In genomic region chr9:108661677-108662612, GRCm38 (mm10) we compare ENCODE assay signal across 8 mouse cellular contexts. TPM values are rescaled to one million over a fixed set of nuclear protein-coding genes. Genes with fewer than 3 reads are reported as not detected.
DNase-seq lines count a peak whose midpoint lies in the region; ATAC-seq and TF ChIP-seq lines count a peak whose summit lies in the region.

TSS of gene Slc25a20 (plus strand) at chr9:108662088.

- H3K4me3 ChIP-seq in bone marrow macrophage, adult 2 months (ENCODE audit: insufficient read depth, low read length), result peak within 1 kb of the TSS; percentile 98
- H3K4me3 ChIP-seq in heart, embryonic 10.5 days, result peak within 1 kb of the TSS; percentile 88
- H3K4me3 ChIP-seq in kidney, embryonic 16.5 days (ENCODE audit: low read length), result peak within 1 kb of the TSS; percentile 78
- peak within 1 kb of the TSS; percentile 99 for H3K4me3 ChIP-seq in liver, adult 2 months (ENCODE audit: insufficient read depth, low read depth, low read length)
- peak within 1 kb of the TSS; percentile 38 for H3K4me3 ChIP-seq in myocyte

- H3K4me2 ChIP-seq in kidney, embryonic 16.5 days (replicated peaks; ENCODE audit: low read depth, low read length), result peak within 1 kb of the TSS; percentile 74
- H3K4me2 ChIP-seq in myocyte (ENCODE audit: low read depth), result peak within 1 kb of the TSS; percentile 86

- DNase-seq in A20 (ENCODE audit: low read depth, low spot score), result peak; percentile 92
- peak; percentile 95 for DNase-seq in heart, embryonic 10.5 days (ENCODE audit: low spot score)
- peak; percentile 87 for DNase-seq in liver, adult 2 months (ENCODE audit: extremely low read depth, low read depth, low spot score)
- peak; percentile 88 for DNase-seq in splenic B cell, adult 2 months (ENCODE audit: low read depth, low spot score)

- TF ChIP-seq CTCF in bone marrow macrophage, adult 2 months (IDR thresholded peaks at IDR 0.05; ENCODE audit: low read depth, low read length), result no peak
- no peak for TF ChIP-seq CTCF in liver, adult 2 months (IDR thresholded peaks at IDR 0.05; ENCODE audit: low read depth, low read length)

- H3K27me3 ChIP-seq in heart, embryonic 10.5 days (ENCODE audit: insufficient read depth, poor library complexity, severe bottlenecking), result no peaks in the 10 kb centered on the region
- H3K27me3 ChIP-seq in kidney, embryonic 16.5 days (ENCODE audit: insufficient read depth, low read length), result no peaks in the 10 kb centered on the region
- no peaks in the 10 kb centered on the region for H3K27me3 ChIP-seq in liver, adult 2 months (ENCODE audit: control insufficient read depth, insufficient read depth, low read length)
- H3K27me3 ChIP-seq in myocyte (ENCODE audit: control insufficient read depth, insufficient read depth, insufficient read length), result no peaks in the 10 kb centered on the region
- H3K27me3 ChIP-seq in splenic B cell, adult 2 months (ENCODE audit: control insufficient read depth, insufficient read depth, low read length, poor library complexity, severe bottlenecking), result no peaks in the 10 kb centered on the region

- ATAC-seq in erythroblast, adult 5-6 weeks (replicated peaks; ENCODE audit: low FRiP score, poor library complexity, severe bottlenecking), result peak; percentile 99
- peak; percentile 96 for ATAC-seq in kidney, embryonic 16.5 days (ENCODE audit: low FRiP score, low TSS enrichment)

- 0 out of 2 replicates have a peak, but pooled peaks cover 3% of the 10 kb centered on the region for H3K36me3 ChIP-seq in heart, embryonic 10.5 days
- H3K36me3 ChIP-seq in kidney, embryonic 16.5 days (ENCODE audit: insufficient read depth, low read length), result no peaks in the 10 kb centered on the region
- H3K36me3 ChIP-seq in liver, adult 2 months (ENCODE audit: control insufficient read depth, insufficient read depth, low read length), result peaks cover 4% of the 10 kb centered on the region
- H3K36me3 ChIP-seq in myocyte (ENCODE audit: control insufficient read depth, insufficient read depth), result no peaks in the 10 kb centered on the region
- no peaks in the 10 kb centered on the region for H3K36me3 ChIP-seq in splenic B cell, adult 2 months (ENCODE audit: control insufficient read depth, insufficient read depth, low read length, poor library complexity, severe bottlenecking)

- 4% methylated on average over 33 of the region's 37 CpGs for WGBS in heart, embryonic 10.5 days
- 3% methylated on average over 31 of the region's 37 CpGs for WGBS in kidney, embryonic 16.5 days
- 4% methylated on average over 36 of the region's 37 CpGs for WGBS in liver, adult 2 months

- H3K79me2 ChIP-seq in liver, adult 2 months (ENCODE audit: control insufficient read depth, insufficient read depth, low read length), result peaks cover 4% of the 10 kb centered on the region; the same call in 1 of the 2 replicates
- no peaks in the 10 kb centered on the region for H3K79me2 ChIP-seq in myocyte (ENCODE audit: control insufficient read depth, insufficient read depth)

- H3K4me1 ChIP-seq in bone marrow macrophage, adult 2 months (ENCODE audit: control insufficient read depth, insufficient read depth, low read length), result peaks cover 4% of the 10 kb centered on the region
- H3K4me1 ChIP-seq in heart, embryonic 10.5 days, result peaks cover 14% of the 10 kb centered on the region
- H3K4me1 ChIP-seq in kidney, embryonic 16.5 days (ENCODE audit: insufficient read depth, low read length), result peaks cover 9% of the 10 kb centered on the region
- peaks cover 2% of the 10 kb centered on the region; the same call in 1 of the 2 replicates for H3K4me1 ChIP-seq in liver, adult 2 months (ENCODE audit: control insufficient read depth, insufficient read depth, low read length)

- H3K27ac ChIP-seq in bone marrow macrophage, adult 2 months (ENCODE audit: insufficient read depth, low read depth, low read length), result no peak within 1 kb of the TSS
- peak within 1 kb of the TSS; percentile 89 for H3K27ac ChIP-seq in heart, embryonic 10.5 days
- H3K27ac ChIP-seq in kidney, embryonic 16.5 days (ENCODE audit: low read length), result peak within 1 kb of the TSS; percentile 59; the same call in 1 of the 2 replicates
- peak within 1 kb of the TSS; percentile 92 for H3K27ac ChIP-seq in liver, adult 2 months (replicated peaks; ENCODE audit: insufficient read depth, low read depth, low read length)

- peak within 1 kb of the TSS; percentile 1 for H3ac ChIP-seq in myocyte (ENCODE audit: control insufficient read depth, insufficient read length)

- H3K9ac ChIP-seq in kidney, embryonic 16.5 days (replicated peaks; ENCODE audit: low read length), result peak within 1 kb of the TSS; percentile 72
- peak within 1 kb of the TSS; percentile 97 for H3K9ac ChIP-seq in liver, adult 2 months (ENCODE audit: low read depth, low read length)

- no peak for TF ChIP-seq POLR2A in bone marrow macrophage, adult 2 months (IDR thresholded peaks at IDR 0.05; ENCODE audit: borderline replicate concordance, low read depth, low read length)
- TF ChIP-seq POLR2A in liver, adult 2 months (IDR thresholded peaks at IDR 0.05; ENCODE audit: extremely low read depth, insufficient read depth, low read length), result peak; percentile 64; the same call in 1 of the 2 replicates
- peak; percentile 18 for TF ChIP-seq POLR2A in myocyte (IDR thresholded peaks at IDR 0.05; ENCODE audit: insufficient read length, low read depth)

- no peaks in the 10 kb centered on the region for H3K9me3 ChIP-seq in heart, embryonic 10.5 days
- no peaks in the 10 kb centered on the region for H3K9me3 ChIP-seq in kidney, embryonic 16.5 days (ENCODE audit: low read length)

TF ChIP-seq in myocyte, 11 proteins besides CTCF, POLR2A, EP300 and RAD21:
- no peak for TF ChIP-seq CEBPB (IDR thresholded peaks at IDR 0.05; ENCODE audit: insufficient read depth, poor library complexity, severe bottlenecking)
- TF ChIP-seq E2F4 (IDR thresholded peaks at IDR 0.05; ENCODE audit: insufficient read depth), result no peak
- TF ChIP-seq USF1 (IDR thresholded peaks at IDR 0.05; ENCODE audit: low read depth), result no peak
- no peak for TF ChIP-seq TCF12 (IDR thresholded peaks at IDR 0.05; ENCODE audit: insufficient read depth, poor library complexity, severe bottlenecking)
- TF ChIP-seq POLR2AphosphoS2 (IDR thresholded peaks at IDR 0.05; ENCODE audit: insufficient read length, low read depth), result no peak
- TF ChIP-seq MYOD1 (IDR thresholded peaks at IDR 0.05; ENCODE audit: control insufficient read depth in 1 of 3, insufficient read length in 2 of 3, low read depth in 2 of 3), result no peak
- no peak for TF ChIP-seq MYOG (IDR thresholded peaks at IDR 0.05; ENCODE audit: control insufficient read depth in 1 of 3, insufficient read depth in 1 of 3, insufficient read length in 2 of 3, low read depth in 2 of 3)
- no peak for TF ChIP-seq TCF3 (IDR thresholded peaks at IDR 0.05; ENCODE audit: insufficient read length, low read depth)
- no peak for TF ChIP-seq SRF (IDR thresholded peaks at IDR 0.05; ENCODE audit: control insufficient read depth, insufficient read length, low read depth)
- TF ChIP-seq REST (IDR thresholded peaks at IDR 0.05; ENCODE audit: insufficient read depth, insufficient read length), result no peak
- TF ChIP-seq MAX (IDR thresholded peaks at IDR 0.05; ENCODE audit: low read depth), result no peak

RNA-seq across cellular contexts. Expression of gene Slc25a20, which starts in this region (rescaled TPM):
- 28.5 and 29.9 TPM in 2 replicates for polyA plus RNA-seq in bone marrow macrophage, adult 2 months (2012; ENCODE audit: insufficient read depth, insufficient read length, missing spikeins)
- 4.2 and 6.5 TPM in 2 replicates for total RNA-seq in erythroblast, adult 5-6 weeks (2015; ENCODE audit: low replicate concordance)
- 2.2 and 4.9 TPM in 2 replicates for total RNA-seq in erythroblast, adult 5-6 weeks (2017; ENCODE audit: low replicate concordance)
- polyA plus RNA-seq in heart, embryonic 10.5 days (2016; fragmentation: Nextera tagmentation; extraction: Ambion mirVana), result 53.0 and 53.7 TPM in 2 replicates
- 60.4 and 61.7 TPM in 2 replicates for polyA plus RNA-seq in kidney, embryonic 16.5 days (2015; fragmentation: Nextera tagmentation; extraction: Ambion mirVana)
- total RNA-seq in liver, adult 2 months (2014; rRNA removed), result 96.4 and 118 TPM in 2 replicates
- 52.5 and 70.6 TPM in 2 replicates for polyA plus RNA-seq in liver, adult 2 months (2012; rRNA removed)
- 27.7 TPM for polyA plus RNA-seq in myocyte (2012; fragmentation: generic; extraction: Trizol)

Comparison
In these comparisons a context has a peak if more than half of its experiments do, and no peak if none do; other contexts are left out.
1. RNA of gene Slc25a20 (total RNA-seq): 96.4 to 118 TPM in liver, adult 2 months; 2.2 to 6.5 TPM in erythroblast, adult 5-6 weeks; every median in the first group is over 10 times any median in the second.
2. H3K4me3 ChIP-seq: peak in every context shown above with its lines; median percentile 99 in liver, adult 2 months; 98 in bone marrow macrophage, adult 2 months; 88 in heart, embryonic 10.5 days; 78 in kidney, embryonic 16.5 days; 38 in myocyte.
3. Peak in every context shown above with its lines, with median percentiles within 50 percentile points of each other: DNase-seq.